Mouse (Mus musculus) kidney, embryonic 14.5 days (tissue): ENCODE results near the gene 2310022A10Rik. TPM values are rescaled to one million over a fixed set of nuclear protein-coding genes. Genes with fewer than 3 reads are reported as not detected.

Source experiments
- ATAC-seq: fragments of 200-750 bp; cut with Nextera tagmentation; 2 replicates; pipeline ENCODE4 v1.8.0; 2017; ENCODE audit warnings: moderate number of reproducible peaks, mild to moderate bottlenecking, moderate TSS enrichment, moderate library complexity; ENCODE audit not compliant: low FRiP score, low TSS enrichment
- H3K27ac ChIP-seq: fragments of 300-500 bp; sonication (generic); 2 replicates; pipeline ENCODE4 v1.5.1; 2014; ENCODE audit warnings: low read depth, mild to moderate bottlenecking, low read length, moderate library complexity, mixed read lengths
- H3K27me3 ChIP-seq: fragments of 300-500 bp; sonication (generic); 2 replicates; pipeline ENCODE4 v1.6.1; 2014; ENCODE audit warnings: mild to moderate bottlenecking, low read length; ENCODE audit not compliant: control insufficient read depth, insufficient read depth
- H3K36me3 ChIP-seq: fragments of 300-500 bp; sonication (generic); 2 replicates; pipeline ENCODE4 v1.6.1; 2014; ENCODE audit warnings: low read length, mixed read lengths; ENCODE audit not compliant: control insufficient read depth, insufficient read depth
- H3K4me1 ChIP-seq: fragments of 300-500 bp; sonication (generic); 2 replicates; pipeline ENCODE4 v1.6.1; 2014; ENCODE audit warnings: low read length, mixed read lengths; ENCODE audit not compliant: control insufficient read depth, insufficient read depth
- H3K4me2 ChIP-seq: fragments of 300-500 bp; sonication (generic); replicated peaks from 2 replicates; pipeline ENCODE4 v1.6.1; 2014; ENCODE audit warnings: low read depth, mild to moderate bottlenecking, low read length
- H3K4me3 ChIP-seq: fragments of 300-500 bp; sonication (generic); 2 replicates; pipeline ENCODE4 v1.5.1; 2014; ENCODE audit warnings: mild to moderate bottlenecking, low read length
- H3K9ac ChIP-seq: fragments of 300-500 bp; sonication (generic); 2 replicates; pipeline ENCODE4 v1.6.1; 2014; ENCODE audit warnings: low read depth, mild to moderate bottlenecking, low read length, moderate library complexity
- H3K9me3 ChIP-seq: fragments of 300-500 bp; sonication (generic); 2 replicates; pipeline ENCODE4 v1.6.1; 2016; ENCODE audit warnings: low read length; ENCODE audit not compliant: control insufficient read depth
- WGBS: fragments of 180-500 bp; shearing (Covaris S2); extraction: QIAGEN DNeasy Blood & Tissue Kit; methylation state at CpG from one replicate; pipeline ENCODE4 v1.1.7; 2014; 5-methylcytosine and 5-hydroxymethylcytosine counted together
- polyA plus RNA-seq: library from polyadenylated mRNA; unstranded; fragments of >200 nt; fragmentation: Nextera tagmentation; extraction: Ambion mirVana; gene quantifications from 2 replicates; pipeline ENCODE4 v1.2.1, GENCODE M21; 2014

2310022A10Rik gene
- polyA plus RNA-seq, 1 experiment from 2014 or later = 21.4 TPM

- H3K4me2 ChIP-seq = no peak overlapping the region
- H3K36me3 ChIP-seq = no peaks in the 10 kb centered on the region; the same call in 1 of the 2 replicates
- peaks cover 29% of the 10 kb centered on the region for H3K4me1 ChIP-seq
- no peak overlapping the region for H3K27ac ChIP-seq
- H3K9ac ChIP-seq = no peak overlapping the region
- no peak for ATAC-seq
- no peak overlapping the region for H3K4me3 ChIP-seq
- no peaks in the 10 kb centered on the region for H3K9me3 ChIP-seq
- H3K27me3 ChIP-seq = no peaks in the 10 kb centered on the region
- 78% methylated on average over 2 of the region's 2 CpGs for WGBS
Observed at GRCm38 (mm10) chr7:27602161-27602560, 49.1 kb downstream of the 2310022A10Rik start.

DNA sequence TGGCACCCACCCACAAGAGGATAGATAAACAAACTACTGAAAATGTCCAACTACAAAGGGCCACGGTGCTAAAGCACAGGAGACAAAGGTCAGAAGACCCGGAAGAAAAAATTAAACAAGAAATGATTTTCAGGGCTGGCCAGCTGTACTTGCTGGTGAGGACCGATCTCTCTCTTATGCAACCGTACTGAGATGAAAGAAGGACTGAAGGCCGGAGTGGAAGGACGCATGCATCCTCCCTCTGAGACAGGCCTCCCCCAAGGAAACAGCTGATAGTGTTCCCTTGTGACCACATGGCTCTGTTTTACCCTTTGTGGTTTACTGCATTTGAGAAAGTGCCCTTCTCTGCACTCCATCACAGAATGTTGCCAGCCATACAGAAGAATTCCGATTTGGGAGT is 49.8 kb downstream of the 2310022A10Rik start:
- Histone ChIP-seq H3K36me3 (peaks cover 3% of the 10 kb centered on the region; the same call in 1 of the 2 replicates), H3K9me3 (no peaks in the 10 kb centered on the region), H3K27ac (no peak overlapping the region), H3K4me2 (no peak overlapping the region), H3K27me3 (no peaks in the 10 kb centered on the region), H3K9ac (no peak overlapping the region), H3K4me3 (no peak overlapping the region), H3K4me1 (peaks cover 30% of the 10 kb centered on the region; the same call in 1 of the 2 replicates)
- no peak for ATAC-seq
- WGBS = 75% methylated on average over 7 of the region's 7 CpGs

DNA sequence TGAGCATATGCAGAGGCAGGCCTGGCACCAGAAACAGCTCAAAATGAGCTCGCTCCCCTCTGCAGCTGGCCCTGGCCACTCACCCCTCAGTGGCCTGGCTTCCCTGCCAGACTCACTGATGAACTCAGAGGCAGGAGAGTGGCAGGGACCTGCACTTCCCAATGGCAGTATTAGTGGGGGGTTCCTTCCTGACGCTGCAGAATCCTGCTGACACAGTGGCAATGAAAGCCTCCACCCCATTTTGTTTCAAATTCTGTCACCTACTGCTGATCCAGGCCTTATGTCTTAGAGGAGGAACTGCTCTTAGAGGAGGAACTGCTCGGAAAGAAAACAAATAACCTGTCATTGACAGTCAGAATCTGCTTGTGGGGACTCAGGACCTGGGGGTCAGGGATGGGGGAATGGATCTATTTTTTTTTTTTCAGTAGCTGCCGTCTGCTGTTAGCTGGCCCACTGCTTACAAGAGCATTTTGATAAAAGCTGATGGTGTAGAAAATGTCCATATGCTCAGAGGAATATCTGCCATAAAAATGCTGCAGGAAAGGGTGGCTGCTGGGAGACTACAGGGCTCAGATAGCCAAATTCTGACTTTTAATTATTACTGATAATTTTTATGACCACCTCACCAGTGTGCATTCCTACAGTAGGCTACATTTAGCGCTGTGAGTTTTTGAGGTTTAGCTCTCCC is 51.8 kb downstream of the 2310022A10Rik start:
- Histone ChIP-seq H3K27me3 (no peaks in the 10 kb centered on the region), H3K4me1 (peaks cover 34% of the 10 kb centered on the region; the same call in 1 of the 2 replicates), H3K36me3 (peaks cover 13% of the 10 kb centered on the region; the same call in 1 of the 2 replicates), H3K9ac (no peak overlapping the region; the same call in 1 of the 2 replicates), H3K27ac (no peak overlapping the region), H3K9me3 (no peaks in the 10 kb centered on the region), H3K4me2 (no peak overlapping the region), H3K4me3 (no peak overlapping the region)
- ATAC-seq = no peak
- WGBS = 53% methylated on average over 5 of the region's 5 CpGs

DNA sequence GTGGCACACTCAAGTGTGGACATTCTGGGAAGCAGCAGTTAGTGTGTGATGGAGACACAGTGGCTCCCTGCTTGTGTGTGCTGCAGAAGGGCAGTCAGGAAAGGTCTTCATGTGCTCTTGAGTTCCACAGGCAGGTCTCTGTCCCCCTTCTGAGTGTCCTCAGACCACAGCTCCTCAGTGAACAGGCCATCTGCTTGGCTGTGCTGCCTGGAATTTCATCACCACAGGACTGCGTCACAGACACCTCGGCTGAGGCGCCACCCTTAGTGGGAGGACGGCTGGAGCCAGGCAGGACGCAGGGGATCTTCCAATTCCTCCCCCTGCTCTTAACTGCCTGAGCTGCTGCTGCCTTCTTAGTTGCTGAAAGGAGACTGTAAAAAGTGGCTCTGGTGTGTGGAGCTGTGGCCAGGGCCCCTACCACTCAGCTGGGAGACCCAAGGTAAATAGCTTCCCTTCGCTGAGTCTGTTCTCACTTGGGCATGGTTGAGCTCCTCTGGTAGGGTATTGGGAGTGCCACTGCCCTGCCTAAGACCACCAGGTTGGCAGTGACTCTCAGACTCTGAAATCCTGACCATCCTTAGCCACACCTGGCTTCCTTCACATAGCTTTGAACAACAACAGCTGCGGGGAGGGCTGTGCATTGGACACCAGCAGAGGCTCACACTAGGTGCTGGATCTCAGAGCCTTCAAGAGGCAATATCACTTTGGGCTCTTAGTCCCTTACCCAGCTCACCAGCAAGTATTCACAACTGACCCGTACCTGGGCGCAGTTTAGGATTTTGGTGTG is 52.7 kb downstream of the 2310022A10Rik start:
- Histone ChIP-seq H3K9ac (no peak overlapping the region), H3K9me3 (no peaks in the 10 kb centered on the region), H3K4me1 (peaks cover 34% of the 10 kb centered on the region; the same call in 1 of the 2 replicates), H3K36me3 (peaks cover 22% of the 10 kb centered on the region; the same call in 1 of the 2 replicates), H3K27ac (no peak overlapping the region; the same call in 1 of the 2 replicates), H3K4me3 (no peak overlapping the region), H3K27me3 (no peaks in the 10 kb centered on the region), H3K4me2 (no peak overlapping the region)
- 46% methylated on average over 9 of the region's 9 CpGs for WGBS
- ATAC-seq = peak; percentile 32; the same call in 1 of the 2 replicates

- H3K9ac ChIP-seq = no peak overlapping the region
- peaks cover 25% of the 10 kb centered on the region; the same call in 1 of the 2 replicates for H3K36me3 ChIP-seq
- H3K4me1 ChIP-seq = peaks cover 28% of the 10 kb centered on the region; the same call in 1 of the 2 replicates
- WGBS = 41% methylated on average over 10 of the region's 10 CpGs
- no peak overlapping the region for H3K4me3 ChIP-seq
- no peaks in the 10 kb centered on the region for H3K27me3 ChIP-seq
- no peak overlapping the region for H3K4me2 ChIP-seq
- H3K9me3 ChIP-seq = no peaks in the 10 kb centered on the region
- no peak overlapping the region for H3K27ac ChIP-seq
- ATAC-seq = peak; percentile 65
Observed at GRCm38 (mm10) chr7:27606481-27607254, 53.6 kb downstream of the 2310022A10Rik start.

GRCm38 (mm10) chr7:27607580-27607979 is 54.5 kb downstream of the 2310022A10Rik start:
- WGBS = 31% methylated on average over 5 of the region's 5 CpGs

DNA sequence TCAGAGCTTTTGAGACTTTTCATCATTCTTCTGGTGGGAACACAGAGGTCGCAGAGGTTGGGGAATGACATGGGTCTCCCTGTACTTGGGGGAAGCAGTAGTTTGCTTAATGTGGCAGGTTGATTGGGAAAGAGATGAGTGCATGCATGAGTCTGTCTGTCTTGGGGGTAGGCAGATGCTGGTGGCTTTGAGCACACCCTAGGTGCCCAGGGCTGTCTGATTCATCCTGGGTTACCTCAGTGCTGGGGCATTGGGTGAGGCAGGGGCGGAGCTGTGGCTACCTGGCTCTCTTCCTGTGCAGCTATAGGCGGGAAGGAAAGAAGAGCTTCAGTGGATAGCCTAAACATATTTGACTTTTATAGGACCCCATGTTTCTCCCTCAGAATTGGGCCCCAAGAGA is 55.1 kb downstream of the 2310022A10Rik start:
- peaks cover 27% of the 10 kb centered on the region; the same call in 1 of the 2 replicates for H3K36me3 ChIP-seq
- peaks cover 28% of the 10 kb centered on the region; the same call in 1 of the 2 replicates for H3K4me1 ChIP-seq
- no peaks in the 10 kb centered on the region for H3K27me3 ChIP-seq
- H3K4me3 ChIP-seq = no peak overlapping the region
- no peak overlapping the region for H3K4me2 ChIP-seq
- no peak for ATAC-seq
- H3K9me3 ChIP-seq = no peaks in the 10 kb centered on the region
- H3K9ac ChIP-seq = no peak overlapping the region
- 90% methylated on average over 3 of the region's 3 CpGs for WGBS
- no peak overlapping the region for H3K27ac ChIP-seq

More at GRCm38 (mm10) chr7:27607580-27607979, 54.5 kb downstream of the 2310022A10Rik start:
- H3K4me2 ChIP-seq = no peak overlapping the region
- peaks cover 27% of the 10 kb centered on the region; the same call in 1 of the 2 replicates for H3K36me3 ChIP-seq
- no peak overlapping the region for H3K27ac ChIP-seq
- peaks cover 28% of the 10 kb centered on the region; the same call in 1 of the 2 replicates for H3K4me1 ChIP-seq
- H3K9me3 ChIP-seq = no peaks in the 10 kb centered on the region
- 0 out of 2 replicates have a peak overlapping the region, but pooled peaks have one; percentile 7 for H3K9ac ChIP-seq
- no peaks in the 10 kb centered on the region for H3K27me3 ChIP-seq
- peak; percentile 59 for ATAC-seq
- H3K4me3 ChIP-seq = no peak overlapping the region

DNA sequence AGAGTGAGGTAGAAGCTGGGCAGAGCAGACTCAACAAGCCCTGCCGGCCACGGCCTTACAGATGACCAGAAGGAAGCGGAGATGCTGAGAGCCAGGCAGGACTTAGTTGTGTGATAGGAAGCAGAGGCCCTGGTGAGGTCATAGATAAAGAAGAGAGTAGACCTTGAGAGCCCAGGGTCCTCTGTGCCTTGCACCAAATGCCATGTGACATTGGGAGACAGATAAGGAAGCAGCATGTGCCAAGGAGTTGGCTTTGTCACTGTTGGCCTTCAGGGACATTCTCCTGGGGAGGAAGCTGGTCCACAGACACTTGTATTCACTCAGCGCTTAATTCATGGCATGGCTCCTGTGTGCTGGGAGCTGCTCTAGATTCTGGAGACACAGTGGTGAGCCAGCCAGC is 56.3 kb downstream of the 2310022A10Rik start:
- H3K9me3 ChIP-seq = no peaks in the 10 kb centered on the region
- no peak overlapping the region for H3K9ac ChIP-seq
- no peak overlapping the region for H3K4me3 ChIP-seq
- no peak for ATAC-seq
- no peak overlapping the region for H3K4me2 ChIP-seq
- H3K36me3 ChIP-seq = peaks cover 27% of the 10 kb centered on the region; the same call in 1 of the 2 replicates
- H3K4me1 ChIP-seq = peaks cover 28% of the 10 kb centered on the region; the same call in 1 of the 2 replicates
- 94% methylated on average over 4 of the region's 4 CpGs for WGBS
- H3K27me3 ChIP-seq = no peaks in the 10 kb centered on the region
- no peak overlapping the region for H3K27ac ChIP-seq
